Mouse (Mus musculus) lung, adult 2 months (tissue): ENCODE measurements around the gene Ube4b. TPM values are rescaled to one million over a fixed set of nuclear protein-coding genes. Genes with fewer than 3 reads are reported as not detected.

Source experiments
- DNase-seq: peaks from one replicate; pipeline ENCODE4 v3.0.0; 2022
- H3K4me1 ChIP-seq: fragments of 200-500 bp; 2 replicates; pipeline ENCODE4 v1.6.1; 2011; ENCODE audit warnings: low read length; ENCODE audit not compliant: control insufficient read depth, insufficient read depth
- H3K4me3 ChIP-seq: fragments of 200-500 bp; replicated peaks from 2 replicates; pipeline ENCODE3; 2011; ENCODE audit warnings: low read depth, mild to moderate bottlenecking, control low read depth, low read length; ENCODE audit errors: extremely low read depth
- CTCF ChIP-seq: fragments of 200-500 bp; IDR thresholded peaks from 2 replicates; pipeline ENCODE4 v1.5.1; 2011; ENCODE audit warnings: mild to moderate bottlenecking, low read length, control low read depth; ENCODE audit not compliant: insufficient read depth
- POLR2A ChIP-seq: fragments of 200-500 bp; IDR thresholded peaks from 2 replicates; pipeline ENCODE4 v1.6.1; 2011; ENCODE audit warnings: low read depth, mild to moderate bottlenecking, control low read depth, low read length, borderline replicate concordance; ENCODE audit errors: extremely low read depth
- WGBS: fragments of 180-500 bp; shearing (Covaris S2); methylation state at CpG from one replicate; pipeline ENCODE4 v1.1.7; 2018; 5-methylcytosine and 5-hydroxymethylcytosine counted together
- polyA plus RNA-seq: library from polyadenylated mRNA; depleted of rRNA; stranded (reverse); fragments of >200 nt; gene quantifications from 2 replicates; pipeline ENCODE4 v1.2.3, GENCODE M21; 2012

The Ube4b gene
- polyA plus RNA-seq, 1 experiment: 53.3 TPM

DNA sequence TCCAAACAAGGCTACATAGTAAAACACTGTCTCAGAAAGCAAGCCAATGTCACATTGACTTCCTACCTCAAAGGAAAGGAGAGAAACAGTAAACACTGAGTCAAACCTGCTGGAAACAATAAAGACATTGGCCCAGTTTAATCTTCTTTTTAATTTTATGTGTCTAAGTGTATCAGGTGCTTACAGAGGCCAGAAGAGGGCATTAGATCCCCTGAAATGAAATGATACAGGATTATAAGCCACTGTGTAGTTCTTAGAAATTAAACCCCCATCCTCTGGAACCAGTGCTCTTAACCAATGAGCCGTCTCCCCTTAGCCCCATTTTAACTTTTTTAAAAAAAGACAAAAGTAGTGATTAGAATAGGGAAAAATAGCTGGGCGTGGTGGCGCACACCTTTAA is 12.3 kb downstream of the Ube4b start:
- no peak for DNase-seq
- 86% methylated on average over 3 of the region's 3 CpGs for WGBS
- TF ChIP-seq POLR2A: no peak
- no peak for TF ChIP-seq CTCF
- Histone ChIP-seq H3K4me1 (peaks cover 16% of the 10 kb centered on the region), H3K4me3 (no peak overlapping the region)

DNA sequence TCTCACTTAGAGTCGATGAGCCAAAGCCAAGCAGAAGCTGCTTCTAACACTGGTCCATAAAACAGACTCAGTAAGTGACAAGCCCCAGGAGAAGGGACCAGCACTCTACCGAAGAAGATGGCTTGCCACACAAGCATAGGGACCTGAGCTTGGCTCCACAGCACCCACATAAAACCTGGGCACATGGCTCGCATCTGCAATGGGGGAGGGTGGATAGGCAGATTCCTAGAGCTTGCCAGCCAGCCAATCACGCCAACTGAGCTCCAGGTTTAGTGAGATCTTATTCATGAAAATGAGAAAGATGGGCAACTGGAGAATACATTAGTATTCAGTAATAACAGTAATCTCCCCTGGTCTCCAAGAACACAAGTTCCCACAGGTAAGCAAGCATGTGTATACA is 16.8 kb downstream of the Ube4b start:
- Histone ChIP-seq H3K4me1 (no peaks in the 10 kb centered on the region), H3K4me3 (no peak overlapping the region)
- no peak for TF ChIP-seq POLR2A
- no peak for TF ChIP-seq CTCF
- 94% methylated on average over 4 of the region's 4 CpGs for WGBS
- DNase-seq: no peak

DNA sequence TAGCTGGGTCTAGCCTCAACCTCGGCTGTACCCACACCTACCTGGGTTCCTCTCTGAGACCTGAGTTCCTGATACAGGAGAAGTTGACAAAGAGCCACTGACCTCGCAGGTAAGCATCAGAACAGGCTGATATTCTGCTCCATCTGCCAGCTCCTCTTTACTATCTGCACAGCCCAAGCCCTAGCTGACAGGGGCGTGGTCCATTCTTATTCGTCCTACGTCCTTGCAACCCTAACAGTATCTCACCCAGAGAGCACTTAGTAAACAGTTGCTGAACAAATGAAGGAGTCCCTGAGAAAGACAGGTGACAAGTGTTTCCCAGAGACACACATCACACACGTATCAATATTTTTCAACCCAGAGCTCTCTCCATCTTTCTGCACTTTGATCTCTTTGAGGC is 18.2 kb downstream of the Ube4b start:
- 72% methylated on average over 6 of the region's 6 CpGs for WGBS
- no peak overlapping the region for H3K4me3 ChIP-seq
- TF ChIP-seq CTCF: no peak
- no peak for TF ChIP-seq POLR2A
- H3K4me1 ChIP-seq: no peaks in the 10 kb centered on the region; the same call in 1 of the 2 replicates
- no peak for DNase-seq

DNA sequence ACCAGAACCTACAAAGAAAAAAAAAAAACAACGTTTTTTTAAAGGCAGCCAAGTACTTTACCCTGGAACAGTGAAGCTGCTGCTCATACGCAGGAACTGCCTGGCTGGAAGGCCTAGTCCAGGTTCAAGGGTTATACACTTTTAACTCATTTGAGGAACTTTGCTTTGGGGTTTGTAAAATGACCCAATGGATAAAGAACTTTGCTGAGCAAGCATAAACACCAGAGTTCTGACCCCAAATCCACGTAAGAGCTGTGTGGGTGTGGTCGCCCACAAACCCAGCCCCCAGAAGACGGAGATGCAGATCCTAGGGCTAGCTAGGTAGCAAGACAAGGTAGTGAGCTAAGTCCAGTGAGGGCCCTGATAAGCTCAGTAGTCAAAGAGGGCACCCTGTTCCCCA is 19.1 kb downstream of the Ube4b start:
- WGBS: 70% methylated on average over 5 of the region's 5 CpGs
- no peak for DNase-seq
- Histone ChIP-seq H3K4me1 (no peaks in the 10 kb centered on the region; the same call in 1 of the 2 replicates), H3K4me3 (no peak overlapping the region)
- TF ChIP-seq CTCF (no peak), POLR2A (no peak)

DNA sequence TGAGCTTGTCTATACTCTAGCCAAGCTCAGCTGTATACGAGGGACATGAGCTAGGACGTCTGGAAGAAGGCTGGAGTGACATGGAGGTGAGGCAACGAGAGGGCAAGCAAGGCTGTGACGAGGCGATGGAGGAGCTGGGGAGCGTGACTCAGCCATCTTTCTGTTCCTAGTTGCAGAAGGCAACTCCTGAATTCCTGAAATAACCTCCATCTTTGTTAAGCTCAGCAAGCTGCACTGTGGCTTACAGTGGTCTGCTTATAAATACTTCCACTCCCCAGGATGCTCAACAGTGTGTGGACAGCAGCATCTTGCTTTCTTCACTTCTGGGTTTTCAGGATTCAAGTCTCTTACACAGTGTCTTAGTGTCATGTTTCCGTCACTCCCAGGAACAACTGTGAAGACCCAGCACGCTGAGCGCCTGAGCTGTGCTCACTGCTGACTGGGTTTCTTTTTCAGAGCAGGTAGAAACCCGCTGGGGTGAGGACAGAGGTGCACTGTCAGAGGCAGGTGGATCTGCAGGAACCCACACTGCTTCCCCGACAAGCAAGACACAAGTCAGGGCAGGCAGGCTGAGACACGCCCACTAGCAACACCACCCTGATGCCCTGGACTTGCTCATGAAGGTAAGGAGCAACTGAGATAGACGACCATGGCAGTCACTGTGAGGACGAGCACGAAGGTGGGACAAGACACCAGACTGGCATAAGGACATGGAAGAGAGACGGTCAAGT is 20.7 kb downstream of the Ube4b start:
- Histone ChIP-seq H3K4me3 (no peak overlapping the region), H3K4me1 (peaks cover 4% of the 10 kb centered on the region; the same call in 1 of the 2 replicates)
- DNase-seq: no peak
- TF ChIP-seq POLR2A (no peak), CTCF (no peak)
- 84% methylated on average over 16 of the region's 16 CpGs for WGBS

DNA sequence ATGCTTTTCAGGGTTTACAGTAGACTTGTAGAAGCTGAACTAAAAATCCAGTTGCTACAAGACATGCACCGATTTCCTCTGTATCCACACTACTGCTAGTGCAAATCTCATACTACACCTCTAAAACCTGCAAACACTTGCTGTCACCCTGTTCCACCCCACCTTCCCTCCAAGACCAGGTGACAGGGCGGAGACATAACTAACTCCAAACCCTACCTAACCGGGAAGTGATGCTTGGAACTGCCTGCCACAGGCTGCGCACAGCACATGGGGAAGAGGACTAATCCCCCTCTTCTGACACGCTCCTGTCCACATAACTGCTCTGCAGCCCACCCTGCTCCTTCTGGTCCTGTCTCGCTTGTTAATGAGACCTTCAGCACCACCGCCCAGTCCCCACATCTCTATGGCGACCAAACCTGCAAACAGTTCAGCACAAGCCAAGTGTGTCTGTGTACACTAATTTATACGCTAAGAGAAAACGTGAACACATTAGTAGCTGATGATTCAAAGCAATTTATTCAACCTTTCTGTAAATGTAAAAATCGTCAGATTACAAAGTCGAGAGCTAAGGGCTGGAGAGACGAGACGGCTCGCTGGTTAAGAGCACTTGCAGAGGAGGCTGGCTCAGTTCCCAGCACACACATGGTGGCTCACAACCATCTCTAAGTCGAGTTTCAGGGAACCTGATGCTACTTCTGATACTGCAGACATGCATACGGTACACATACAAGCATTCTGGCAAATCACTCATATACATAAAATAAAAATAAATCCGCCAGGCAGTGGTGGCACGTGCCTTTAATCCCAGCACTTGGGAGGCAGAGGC is 21.7 kb downstream of the Ube4b start:
- no peak for DNase-seq
- no peak for TF ChIP-seq POLR2A
- no peak for TF ChIP-seq CTCF
- whole genome bisulfite sequencing: 65% methylated on average over 19 of the region's 19 CpGs
- Histone ChIP-seq H3K4me1 (peaks cover 4% of the 10 kb centered on the region; the same call in 1 of the 2 replicates), H3K4me3 (no peak overlapping the region)

DNA sequence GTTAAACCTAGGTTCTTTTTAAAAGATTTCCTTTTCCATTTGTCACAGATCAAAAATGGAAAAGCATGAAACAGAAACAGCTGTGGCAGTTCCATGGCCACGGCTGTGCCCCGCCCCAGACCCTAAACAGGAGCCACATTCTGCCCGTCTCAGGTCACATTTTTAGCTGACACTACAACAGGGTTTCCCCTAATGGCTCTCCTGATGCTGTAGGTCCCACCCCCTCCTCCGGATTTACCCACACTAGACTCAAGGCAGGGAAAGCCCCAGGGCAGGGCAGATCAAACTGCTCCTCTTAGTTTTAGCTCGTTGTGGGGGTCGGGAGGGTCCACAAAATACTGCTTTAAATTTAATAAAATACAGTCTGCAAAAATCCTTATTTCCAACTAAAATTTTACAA is 23.5 kb downstream of the Ube4b start:
- TF ChIP-seq POLR2A: no peak
- no peak for TF ChIP-seq CTCF
- H3K4me3 ChIP-seq: no peak overlapping the region
- DNase-seq: no peak
- 32% methylated on average over 6 of the region's 6 CpGs for WGBS
- H3K4me1 ChIP-seq: peaks cover 4% of the 10 kb centered on the region; the same call in 1 of the 2 replicates

DNA sequence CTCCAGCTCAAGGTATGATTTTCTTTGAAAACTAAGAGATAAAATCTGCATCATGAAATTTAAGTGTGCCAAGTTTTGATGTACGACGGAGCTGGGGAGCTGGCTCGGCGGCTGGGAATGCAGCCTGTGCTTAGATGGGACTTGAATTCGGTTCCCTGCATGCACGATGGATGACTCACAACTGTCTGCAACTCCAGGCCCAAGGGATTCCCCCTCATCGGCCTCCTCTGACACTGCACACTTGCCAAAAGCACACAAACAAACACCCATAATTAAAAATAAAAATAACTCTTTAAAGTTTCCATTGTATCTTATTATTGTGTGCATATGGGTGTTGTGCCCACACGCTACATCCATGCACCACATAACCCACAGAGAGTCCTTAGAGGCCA is 25.0 kb downstream of the Ube4b start:
- TF ChIP-seq CTCF: no peak
- TF ChIP-seq POLR2A: no peak
- Histone ChIP-seq H3K4me3 (no peak overlapping the region), H3K4me1 (peaks cover 4% of the 10 kb centered on the region; the same call in 1 of the 2 replicates)
- 39% methylated on average over 8 of the region's 8 CpGs for WGBS
- no peak for DNase-seq

DNA sequence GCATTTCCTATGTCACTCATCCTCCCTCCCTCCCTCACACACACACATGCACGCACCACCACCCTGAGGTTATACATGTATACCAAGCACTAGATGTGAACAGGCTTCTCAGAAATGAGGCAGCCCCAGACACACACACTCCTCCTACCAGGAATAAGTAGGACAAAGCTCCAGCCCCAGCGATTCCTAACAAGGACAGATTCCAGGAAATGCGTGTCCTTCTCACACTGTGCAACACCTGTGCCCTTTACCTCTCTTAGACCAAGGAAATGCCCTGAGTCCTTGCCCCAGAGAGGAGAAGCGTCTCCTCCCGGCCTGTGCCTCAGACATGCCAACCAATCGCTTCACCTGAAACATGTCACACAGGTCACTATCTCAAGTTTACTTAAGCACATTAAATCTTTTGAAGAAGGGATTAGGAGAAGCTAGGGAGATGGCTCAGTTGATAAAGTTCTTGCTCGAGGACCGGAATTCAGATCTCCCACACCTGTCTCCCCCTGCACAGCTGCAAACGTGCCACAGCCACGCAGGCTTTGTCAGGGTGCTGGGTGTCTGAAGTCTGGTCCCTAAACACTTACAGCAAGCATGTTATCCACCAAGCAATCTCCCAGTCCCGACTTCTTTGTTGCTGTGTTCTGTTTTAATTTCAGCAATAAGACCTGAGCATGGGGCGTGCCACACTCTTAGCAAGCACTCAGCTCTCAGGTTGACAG is 25.5 kb downstream of the Ube4b start:
- peaks cover 6% of the 10 kb centered on the region; the same call in 1 of the 2 replicates for H3K4me1 ChIP-seq
- DNase-seq: no peak
- no peak for TF ChIP-seq CTCF
- no peak for TF ChIP-seq POLR2A
- no peak overlapping the region for H3K4me3 ChIP-seq
- WGBS: 55% methylated on average over 12 of the region's 12 CpGs
